Mouse (Mus musculus): Measurements from ENCODE around the gene Atp1b1. TPM values are rescaled to one million over a fixed set of nuclear protein-coding genes. Genes with fewer than 3 reads are reported as not detected.

Gene Atp1b1
- polyA plus RNA-seq, 1 experiment from 2014 or later, result 184 TPM

- peaks cover 9% of the 10 kb centered on the region; the same call in 1 of the 2 replicates for H3K36me3 ChIP-seq (ENCODE audit: control insufficient read depth, insufficient read depth, low read length)
- ATAC-seq, result peak; percentile 14
Observed at GRCm38 (mm10) chr1:164450644-164451043, 7.5 kb downstream of the Atp1b1 start.

GRCm38 (mm10) chr1:164450231-164450630, 7.9 kb downstream of the Atp1b1 start:
- 72% methylated on average over 4 of the region's 4 CpGs for WGBS
- Histone ChIP-seq H3K27ac (ENCODE audit: low read length) (no peak overlapping the region), H3K9me3 (ENCODE audit: control insufficient read depth, low read length) (no peaks in the 10 kb centered on the region), H3K27me3 (replicated peaks; ENCODE audit: control insufficient read depth, insufficient read depth, low read length) (no peaks in the 10 kb centered on the region), H3K9ac (ENCODE audit: low read depth, low read length) (no peak overlapping the region), H3K4me1 (ENCODE audit: control insufficient read depth, insufficient read depth, low read length) (peaks cover 9% of the 10 kb centered on the region; the same call in 1 of the 2 replicates), H3K4me2 (ENCODE audit: low read depth, low read length) (no peak overlapping the region), H3K4me3 (ENCODE audit: low read length) (no peak overlapping the region), H3K36me3 (ENCODE audit: control insufficient read depth, insufficient read depth, low read length) (peaks cover 9% of the 10 kb centered on the region; the same call in 1 of the 2 replicates)
- ATAC-seq, result no peak

More at GRCm38 (mm10) chr1:164450644-164451043, 7.5 kb downstream of the Atp1b1 start:
- Histone ChIP-seq H3K4me3 (ENCODE audit: low read length) (no peak overlapping the region), H3K4me1 (ENCODE audit: control insufficient read depth, insufficient read depth, low read length) (peaks cover 9% of the 10 kb centered on the region; the same call in 1 of the 2 replicates), H3K27me3 (replicated peaks; ENCODE audit: control insufficient read depth, insufficient read depth, low read length) (no peaks in the 10 kb centered on the region), H3K9me3 (ENCODE audit: control insufficient read depth, low read length) (no peaks in the 10 kb centered on the region), H3K4me2 (ENCODE audit: low read depth, low read length) (no peak overlapping the region), H3K9ac (ENCODE audit: low read depth, low read length) (no peak overlapping the region), H3K27ac (ENCODE audit: low read length) (no peak overlapping the region)
- 71% methylated on average over 4 of the region's 4 CpGs for WGBS

GRCm38 (mm10) chr1:164449626-164450025, 8.5 kb downstream of the Atp1b1 start:
- WGBS, result 81% methylated on average over 8 of the region's 8 CpGs
- Histone ChIP-seq H3K27ac (ENCODE audit: low read length) (no peak overlapping the region; the same call in 1 of the 2 replicates), H3K9ac (ENCODE audit: low read depth, low read length) (no peak overlapping the region), H3K4me3 (ENCODE audit: low read length) (no peak overlapping the region), H3K4me1 (ENCODE audit: control insufficient read depth, insufficient read depth, low read length) (peaks cover 9% of the 10 kb centered on the region; the same call in 1 of the 2 replicates), H3K27me3 (replicated peaks; ENCODE audit: control insufficient read depth, insufficient read depth, low read length) (no peaks in the 10 kb centered on the region), H3K36me3 (ENCODE audit: control insufficient read depth, insufficient read depth, low read length) (peaks cover 9% of the 10 kb centered on the region; the same call in 1 of the 2 replicates), H3K4me2 (ENCODE audit: low read depth, low read length) (no peak overlapping the region), H3K9me3 (ENCODE audit: control insufficient read depth, low read length) (no peaks in the 10 kb centered on the region)
- peak; percentile 46 for ATAC-seq

- peaks cover 3% of the 10 kb centered on the region for H3K36me3 ChIP-seq (ENCODE audit: control insufficient read depth, insufficient read depth, low read length)
- 89% methylated on average over 6 of the region's 6 CpGs for WGBS
Observed at GRCm38 (mm10) chr1:164447521-164447920, 10.6 kb downstream of the Atp1b1 start.

GRCm38 (mm10) chr1:164446535-164446934, 11.6 kb downstream of the Atp1b1 start:
- no peaks in the 10 kb centered on the region for H3K9me3 ChIP-seq (ENCODE audit: control insufficient read depth, low read length)
- H3K9ac ChIP-seq (ENCODE audit: low read depth, low read length), result no peak overlapping the region
- peaks cover 6% of the 10 kb centered on the region; the same call in 1 of the 2 replicates for H3K4me1 ChIP-seq (ENCODE audit: control insufficient read depth, insufficient read depth, low read length)
- H3K27me3 ChIP-seq (replicated peaks; ENCODE audit: control insufficient read depth, insufficient read depth, low read length), result no peaks in the 10 kb centered on the region
- WGBS, result 94% methylated on average over 10 of the region's 10 CpGs
- no peak for ATAC-seq
- H3K27ac ChIP-seq (ENCODE audit: low read length), result no peak overlapping the region
- peaks cover 3% of the 10 kb centered on the region for H3K36me3 ChIP-seq (ENCODE audit: control insufficient read depth, insufficient read depth, low read length)
- H3K4me3 ChIP-seq (ENCODE audit: low read length), result no peak overlapping the region
- no peak overlapping the region for H3K4me2 ChIP-seq (ENCODE audit: low read depth, low read length)

More at GRCm38 (mm10) chr1:164447521-164447920, 10.6 kb downstream of the Atp1b1 start:
- no peak for ATAC-seq
- H3K4me2 ChIP-seq (ENCODE audit: low read depth, low read length), result no peak overlapping the region
- peaks cover 6% of the 10 kb centered on the region; the same call in 1 of the 2 replicates for H3K4me1 ChIP-seq (ENCODE audit: control insufficient read depth, insufficient read depth, low read length)
- no peak overlapping the region for H3K9ac ChIP-seq (ENCODE audit: low read depth, low read length)
- no peak overlapping the region for H3K27ac ChIP-seq (ENCODE audit: low read length)
- no peaks in the 10 kb centered on the region for H3K9me3 ChIP-seq (ENCODE audit: control insufficient read depth, low read length)
- H3K27me3 ChIP-seq (replicated peaks; ENCODE audit: control insufficient read depth, insufficient read depth, low read length), result no peaks in the 10 kb centered on the region
- H3K4me3 ChIP-seq (ENCODE audit: low read length), result no peak overlapping the region

GRCm38 (mm10) chr1:164445620-164446162, 12.5 kb downstream of the Atp1b1 start:
- Histone ChIP-seq H3K27ac (ENCODE audit: low read length) (no peak overlapping the region), H3K9me3 (ENCODE audit: control insufficient read depth, low read length) (no peaks in the 10 kb centered on the region), H3K4me2 (ENCODE audit: low read depth, low read length) (no peak overlapping the region), H3K4me3 (ENCODE audit: low read length) (no peak overlapping the region), H3K4me1 (ENCODE audit: control insufficient read depth, insufficient read depth, low read length) (peaks cover 6% of the 10 kb centered on the region; the same call in 1 of the 2 replicates), H3K27me3 (replicated peaks; ENCODE audit: control insufficient read depth, insufficient read depth, low read length) (no peaks in the 10 kb centered on the region), H3K9ac (ENCODE audit: low read depth, low read length) (no peak overlapping the region), H3K36me3 (ENCODE audit: control insufficient read depth, insufficient read depth, low read length) (peaks cover 9% of the 10 kb centered on the region)
- WGBS, result 73% methylated on average over 5 of the region's 5 CpGs
- ATAC-seq, result no peak

- WGBS, result 75% methylated on average over 18 of the region's 18 CpGs
- peaks cover 18% of the 10 kb centered on the region for H3K36me3 ChIP-seq (ENCODE audit: control insufficient read depth, insufficient read depth, low read length)
- no peak overlapping the region for H3K4me2 ChIP-seq (ENCODE audit: low read depth, low read length)
- no peaks in the 10 kb centered on the region for H3K27me3 ChIP-seq (replicated peaks; ENCODE audit: control insufficient read depth, insufficient read depth, low read length)
- H3K9me3 ChIP-seq (ENCODE audit: control insufficient read depth, low read length), result no peaks in the 10 kb centered on the region
- no peak for ATAC-seq
- no peak overlapping the region for H3K27ac ChIP-seq (ENCODE audit: low read length)
- H3K4me1 ChIP-seq (ENCODE audit: control insufficient read depth, insufficient read depth, low read length), result no peaks in the 10 kb centered on the region
- H3K4me3 ChIP-seq (ENCODE audit: low read length), result no peak overlapping the region
- H3K9ac ChIP-seq (ENCODE audit: low read depth, low read length), result no peak overlapping the region
Observed at GRCm38 (mm10) chr1:164441408-164441974, 16.7 kb downstream of the Atp1b1 start.

GRCm38 (mm10) chr1:164440708-164441407, 17.3 kb downstream of the Atp1b1 start:
- H3K36me3 ChIP-seq (ENCODE audit: control insufficient read depth, insufficient read depth, low read length), result peaks cover 21% of the 10 kb centered on the region

GRCm38 (mm10) chr1:164440230-164440629, 17.9 kb downstream of the Atp1b1 start:
- Histone ChIP-seq H3K27me3 (replicated peaks; ENCODE audit: control insufficient read depth, insufficient read depth, low read length) (no peaks in the 10 kb centered on the region), H3K4me1 (ENCODE audit: control insufficient read depth, insufficient read depth, low read length) (no peaks in the 10 kb centered on the region), H3K4me3 (ENCODE audit: low read length) (no peak overlapping the region), H3K36me3 (ENCODE audit: control insufficient read depth, insufficient read depth, low read length) (peaks cover 21% of the 10 kb centered on the region), H3K4me2 (ENCODE audit: low read depth, low read length) (no peak overlapping the region), H3K9ac (ENCODE audit: low read depth, low read length) (no peak overlapping the region), H3K27ac (ENCODE audit: low read length) (no peak overlapping the region), H3K9me3 (ENCODE audit: control insufficient read depth, low read length) (no peaks in the 10 kb centered on the region)
- 90% methylated on average over 6 of the region's 6 CpGs for WGBS
- ATAC-seq, result no peak

More at GRCm38 (mm10) chr1:164440708-164441407, 17.3 kb downstream of the Atp1b1 start:
- no peak for ATAC-seq
- no peaks in the 10 kb centered on the region for H3K27me3 ChIP-seq (replicated peaks; ENCODE audit: control insufficient read depth, insufficient read depth, low read length)
- no peak overlapping the region for H3K4me3 ChIP-seq (ENCODE audit: low read length)
- no peak overlapping the region for H3K4me2 ChIP-seq (ENCODE audit: low read depth, low read length)
- H3K9me3 ChIP-seq (ENCODE audit: control insufficient read depth, low read length), result no peaks in the 10 kb centered on the region
- H3K9ac ChIP-seq (ENCODE audit: low read depth, low read length), result no peak overlapping the region
- no peaks in the 10 kb centered on the region for H3K4me1 ChIP-seq (ENCODE audit: control insufficient read depth, insufficient read depth, low read length)
- 82% methylated on average over 11 of the region's 11 CpGs for WGBS
- no peak overlapping the region for H3K27ac ChIP-seq (ENCODE audit: low read length)

Measured in intestine, embryonic 16.5 days (tissue).